Mouse (Mus musculus) heart, postnatal 25 days (tissue): ENCODE measurements around the gene Gm10436. TPM values are rescaled to one million over a fixed set of nuclear protein-coding genes. Genes with fewer than 3 reads are reported as not detected.
"Not testable (repeated sequence)": the region's sequence is repeated elsewhere in the genome, so short reads cannot be mapped to it uniquely, and the experiment has no call there.

Experiments used
- DNase-seq: peaks from one replicate; pipeline ENCODE4 v3.0.0; 2022; ENCODE audit warnings: low spot score
- intact Hi-C: fragments of 180-260 bp; cut with DNase I; formaldehyde crosslinking; loops from one replicate; pipeline ENCODE4 v1.15.1; 2025
- total RNA-seq, 2 experiments: library from RNA; stranded (reverse); gene quantifications; 2 replicates each; pipeline ENCODE4 v1.2.3; 2021

Gm10436 gene
- total RNA-seq, result not detected

- DNase-seq, intact Hi-C loops: not testable (repeated sequence)
Observed at GRCm38 (mm10) chr12:88182008-88182407, at the start of gene Gm10436. Gene Gm10436 (minus strand): TSS chr12:88182108.

- DNase-seq, result no peak
- intact Hi-C loops, result no loop called here
Observed at GRCm38 (mm10) chr12:88219445-88219844, 37.5 kb upstream of the Gm10436 start.

GRCm38 (mm10) chr12:88218059-88218458 lies 36.2 kb upstream of the Gm10436 start:
- intact Hi-C loops, DNase-seq: not testable (repeated sequence)

GRCm38 (mm10) chr12:88214641-88215040 lies 32.7 kb upstream of the Gm10436 start:
- intact Hi-C loops, result no loop called here
- no peak for DNase-seq

GRCm38 (mm10) chr12:88211458-88211857 lies 29.6 kb upstream of the Gm10436 start:
- DNase-seq, intact Hi-C loops: not testable (repeated sequence)

GRCm38 (mm10) chr12:88202856-88203255 lies 20.9 kb upstream of the Gm10436 start:
- DNase-seq, result no peak
- intact Hi-C loops, result no loop called here

Other genes starting within 250 kb of the Gm10436 start
- gene Gm2042, start 228.0 kb downstream of the Gm10436 start, total RNA-seq, result not detected
- gene Gm2075, start 170.3 kb downstream of the Gm10436 start, total RNA-seq, result not detected
- gene Gm6803, start 163.3 kb downstream of the Gm10436 start, total RNA-seq, result not detected
- not detected for gene Gm2056, start 155.1 kb downstream of the Gm10436 start, total RNA-seq
- not detected for gene Gm16368, start 98.4 kb downstream of the Gm10436 start, total RNA-seq
- not detected for gene Gm8332, start 68.0 kb upstream of the Gm10436 start, total RNA-seq
- gene Gm5662, start 92.4 kb upstream of the Gm10436 start, total RNA-seq, result not detected
- gene Gm5039, start 141.9 kb upstream of the Gm10436 start, total RNA-seq, result not detected
- gene Adck1, start 178.4 kb upstream of the Gm10436 start, total RNA-seq, result 10 to 100 TPM; 25.5 to 27.3 TPM